Mouse (Mus musculus) spleen, adult 2 months (tissue): ENCODE data around the gene Ddx10.
"Not testable (repeated sequence)": the region's sequence is repeated elsewhere in the genome, so short reads cannot be mapped to it uniquely, and the experiment has no call there.

Experiments used
- CTCF ChIP-seq: fragments of 200-500 bp; IDR thresholded peaks from 2 replicates; pipeline ENCODE4 v1.5.1; 2011; ENCODE audit warnings: mild to moderate bottlenecking, inconsistent platforms; ENCODE audit not compliant: insufficient read depth, insufficient read length, insufficient replicate concordance; ENCODE audit errors: extremely low read depth
- POLR2A ChIP-seq: fragments of 200-500 bp; IDR thresholded peaks from 2 replicates; pipeline ENCODE4 v1.6.1; 2011; ENCODE audit warnings: low read depth, low read length, inconsistent platforms

DNA sequence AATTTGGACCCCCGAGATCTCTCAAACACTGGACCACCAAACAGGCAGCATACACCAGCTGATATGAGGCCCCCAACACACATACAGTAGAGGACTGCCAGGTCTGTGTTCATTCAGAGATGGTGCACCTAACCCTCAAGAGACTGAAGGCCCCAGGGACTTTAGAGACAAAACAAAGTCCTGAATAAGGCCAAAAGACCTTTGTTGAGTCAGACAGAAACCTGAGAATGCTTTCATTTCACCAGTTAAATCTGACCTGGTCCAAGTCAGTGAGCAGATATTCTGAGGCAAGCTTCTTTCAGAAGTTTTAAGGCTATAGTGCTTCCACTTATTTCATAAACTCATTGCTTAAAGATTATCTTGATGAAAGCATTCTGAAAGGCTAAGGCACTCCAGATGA lies 105.4 kb downstream of the Ddx10 start:
- TF ChIP-seq CTCF, POLR2A: not testable (repeated sequence)
